Mouse (Mus musculus): Measurements from ENCODE around the gene Cast. TPM values are rescaled to one million over a fixed set of nuclear protein-coding genes. Genes with fewer than 3 reads are reported as not detected.

Cast gene
- total RNA-seq (2021) = 10 to 100 TPM; 69.5 to 74.8 TPM
- long read RNA-seq, experiment 1, full-length matches to known transcripts = 11 of 43 reads
- long read RNA-seq, experiment 1, partial matches to known transcripts = 8 of 43 reads
- long read RNA-seq, experiment 1, other reads (novel, unspliced or antisense) = 24 of 43 reads
- long read RNA-seq, experiment 2, full-length matches to known transcripts = 16 of 36 reads
- long read RNA-seq, experiment 2, partial matches to known transcripts = 2 of 36 reads
- long read RNA-seq, experiment 2, other reads (novel, unspliced or antisense) = 18 of 36 reads

GRCm38 (mm10) chr13:74808152-74808929, at the start of gene Cast:
Gene Cast, minus strand, starts transcription at chr13:74808810.
- DNase-seq = peak; percentile 74

GRCm38 (mm10) chr13:74854338-74855047, 45.9 kb upstream of the Cast start:
- peak; percentile 78 for DNase-seq

- no peak for DNase-seq
These were observed 42.2 kb upstream of the Cast start for GRCm38 (mm10) chr13:74850823-74851222.

GRCm38 (mm10) chr13:74845886-74846285, 37.3 kb upstream of the Cast start:
- no peak for DNase-seq

GRCm38 (mm10) chr13:74834543-74834942, 25.9 kb upstream of the Cast start:
- no peak for DNase-seq

GRCm38 (mm10) chr13:74822095-74822494, 13.5 kb upstream of the Cast start:
- DNase-seq = no peak

GRCm38 (mm10) chr13:74815753-74816152, 7.1 kb upstream of the Cast start:
- no peak for DNase-seq

- DNase-seq = peak; percentile 86
These were observed 1.0 kb downstream of the Cast start for GRCm38 (mm10) chr13:74807446-74808151.

- no peak for DNase-seq
These were observed 1.7 kb downstream of the Cast start for GRCm38 (mm10) chr13:74806934-74807333.

GRCm38 (mm10) chr13:74794435-74794834, 14.2 kb downstream of the Cast start:
- DNase-seq = no peak

GRCm38 (mm10) chr13:74787681-74788080, 20.9 kb downstream of the Cast start:
- DNase-seq = no peak

- no peak for DNase-seq
These were observed 36.5 kb downstream of the Cast start for GRCm38 (mm10) chr13:74772151-74772550.

- peak; percentile 94 for DNase-seq
These were observed 38.1 kb downstream of the Cast start for GRCm38 (mm10) chr13:74770480-74770879.

GRCm38 (mm10) chr13:74769871-74770270, 38.7 kb downstream of the Cast start:
- DNase-seq = no peak

GRCm38 (mm10) chr13:74767186-74767585, 41.4 kb downstream of the Cast start:
- no peak for DNase-seq

GRCm38 (mm10) chr13:74762741-74763140, 45.9 kb downstream of the Cast start:
- DNase-seq = no peak

- no peak for DNase-seq
These were observed 49.5 kb downstream of the Cast start for GRCm38 (mm10) chr13:74759152-74759551.

GRCm38 (mm10) chr13:74743219-74743618, 65.4 kb downstream of the Cast start:
- DNase-seq = no peak

- DNase-seq = no peak
These were observed 72.2 kb downstream of the Cast start for GRCm38 (mm10) chr13:74736396-74736795.

GRCm38 (mm10) chr13:74735834-74736233, 72.8 kb downstream of the Cast start:
- DNase-seq = no peak

- DNase-seq = no peak
These were observed 74.9 kb downstream of the Cast start for GRCm38 (mm10) chr13:74733726-74734125.

- DNase-seq = no peak
These were observed 89.6 kb downstream of the Cast start for GRCm38 (mm10) chr13:74719002-74719401.

All from adrenal gland, postnatal 10 days (tissue).